26 mouse cellular contexts compared by ENCODE assay signal in genomic region chr1:51493592-51494307, GRCm38 (mm10). TPM values are rescaled to one million over a fixed set of nuclear protein-coding genes. Genes with fewer than 3 reads are reported as not detected.
A peak's percentile ranks its signal among the peaks of the same experiment; 100 is the strongest.
DNase-seq lines count a peak whose midpoint lies in the region; ATAC-seq and TF ChIP-seq lines count a peak whose summit lies in the region.
"Had no signal": no experiment of that assay in that cellular context is flagged by ENCODE, and none has a peak within 500 bp of the region (broad histone marks: within the 10 kb centered on the region; RNA-seq: fewer than 3 reads in every experiment).

No protein-coding gene starts in this region.

- H3K4me3 ChIP-seq in CH12.LX (replicated peaks in 1 of 3; ENCODE audit: low read depth in 2 of 3, low read length in 2 of 3, poor library complexity in 1 of 3) (no peak overlapping the region), myocyte (no peak overlapping the region)
- no peak overlapping the region for H3K4me3 ChIP-seq in forebrain, embryonic 14.5 days (ENCODE audit: low read depth, low read length)
- no peak overlapping the region for H3K4me3 ChIP-seq in forebrain, embryonic 16.5 days (replicated peaks; ENCODE audit: low read length)
- H3K4me3 ChIP-seq: embryonic facial prominence, embryonic 10.5 days; layer of hippocampus, adult 2 months; limb, embryonic 13.5 days; liver, embryonic 13.5 days; midbrain, embryonic 10.5 days; neural tube, embryonic 13.5 days had no signal

- in situ Hi-C loops in CH12.LX (cut with MboI; ENCODE audit: low pct_ligation_motif_present, low pct_unique_long_range_greater_than_20kb, low sequenced_read_pairs), result no loop called here

- no peak for TF ChIP-seq RAD21 in CH12.LX (IDR thresholded peaks at IDR 0.05; ENCODE audit: low read depth, low read length)

- peak overlapping the region; percentile 3; the same call in 1 of the 2 replicates for H3K9ac ChIP-seq in CH12.LX (ENCODE audit: insufficient read depth, low read depth)
- no peak overlapping the region for H3K9ac ChIP-seq in forebrain, embryonic 14.5 days (ENCODE audit: low read length)
- H3K9ac ChIP-seq in forebrain, embryonic 16.5 days (replicated peaks; ENCODE audit: low read depth, low read length), result no peak overlapping the region
- H3K9ac ChIP-seq: limb, embryonic 13.5 days; liver, embryonic 13.5 days; lung, embryonic 14.5 days; neural tube, embryonic 13.5 days had no signal

- peak; percentile 17 to 58; a peak in 2 of 4 replicates for ATAC-seq in hematopoietic stem cell, adult 5-6 weeks (replicated peaks in 1 of 2; ENCODE audit: insufficient read depth in 1 of 2, low FRiP score in 2 of 2, low TSS enrichment in 1 of 2, low read depth in 1 of 2, poor library complexity in 2 of 2, severe bottlenecking in 2 of 2)
- ATAC-seq in forebrain, embryonic 14.5 days, result no peak
- ATAC-seq in forebrain, embryonic 16.5 days, result no peak
- ATAC-seq: hindbrain, embryonic 16.5 days; intestine, embryonic 16.5 days had no signal

- peak; percentile 71 for TF ChIP-seq EP300 in CH12.LX (IDR thresholded peaks at IDR 0.05; ENCODE audit: low read length)

- TF ChIP-seq POLR2A in CH12.LX (IDR thresholded peaks at IDR 0.05; ENCODE audit: low read depth, low read length) (no peak), myocyte (IDR thresholded peaks at IDR 0.05; ENCODE audit: insufficient read length, low read depth) (no peak)

- H3ac ChIP-seq in myocyte (ENCODE audit: control insufficient read depth, insufficient read length), result no peak overlapping the region

- H3K4me2 ChIP-seq in CH12.LX (ENCODE audit: insufficient read depth, low read depth, poor library complexity, severe bottlenecking) (peak overlapping the region; percentile 78), myocyte (ENCODE audit: low read depth) (peak overlapping the region; percentile 37)
- no peak overlapping the region for H3K4me2 ChIP-seq in forebrain, embryonic 14.5 days (ENCODE audit: low read length)
- H3K4me2 ChIP-seq in forebrain, embryonic 16.5 days (ENCODE audit: low read length), result no peak overlapping the region
- H3K4me2 ChIP-seq: limb, embryonic 13.5 days; liver, embryonic 13.5 days; lung, embryonic 14.5 days; neural tube, embryonic 13.5 days had no signal

- H3K9me3 ChIP-seq in CH12.LX (replicated peaks; ENCODE audit: low read length), result no peaks in the 10 kb centered on the region
- no peaks in the 10 kb centered on the region for H3K9me3 ChIP-seq in forebrain, embryonic 14.5 days (replicated peaks; ENCODE audit: control insufficient read depth, low read length)
- H3K9me3 ChIP-seq in forebrain, embryonic 16.5 days (ENCODE audit: control insufficient read depth, low read length), result no peaks in the 10 kb centered on the region
- H3K9me3 ChIP-seq: embryonic facial prominence, embryonic 10.5 days; liver, embryonic 13.5 days; midbrain, embryonic 10.5 days had no signal

- WGBS in forebrain, embryonic 14.5 days, result 88% methylated on average over 7 of the region's 7 CpGs
- WGBS in forebrain, embryonic 16.5 days, result 91% methylated on average over 7 of the region's 7 CpGs

- peaks cover 5 to 15% of the 10 kb centered on the region in 2 experiments; a peak in 3 of 4 replicates for H3K4me1 ChIP-seq in CH12.LX (ENCODE audit: control insufficient read depth in 1 of 2, insufficient read depth in 2 of 2)
- no peaks in the 10 kb centered on the region for H3K4me1 ChIP-seq in forebrain, embryonic 14.5 days (ENCODE audit: control insufficient read depth, insufficient read depth, low read length)
- no peaks in the 10 kb centered on the region for H3K4me1 ChIP-seq in forebrain, embryonic 16.5 days (replicated peaks; ENCODE audit: control insufficient read depth, insufficient read depth, low read length)
- H3K4me1 ChIP-seq: limb, embryonic 13.5 days; liver, embryonic 13.5 days; midbrain, embryonic 10.5 days; neural tube, embryonic 13.5 days had no signal

- H3K27me3 ChIP-seq in CH12.LX (replicated peaks) (no peaks in the 10 kb centered on the region), myocyte (ENCODE audit: control insufficient read depth, insufficient read depth, insufficient read length) (no peaks in the 10 kb centered on the region)
- no peaks in the 10 kb centered on the region for H3K27me3 ChIP-seq in forebrain, embryonic 14.5 days (replicated peaks; ENCODE audit: control insufficient read depth, insufficient read depth, low read length)
- H3K27me3 ChIP-seq in forebrain, embryonic 16.5 days (replicated peaks; ENCODE audit: control insufficient read depth, insufficient read depth, low read length), result no peaks in the 10 kb centered on the region
- H3K27me3 ChIP-seq: limb, embryonic 13.5 days; liver, embryonic 13.5 days; neural tube, embryonic 13.5 days had no signal

- H3K27ac ChIP-seq in CH12.LX (ENCODE audit: insufficient read depth, low read depth), result no peak overlapping the region
- no peak overlapping the region for H3K27ac ChIP-seq in forebrain, embryonic 14.5 days (ENCODE audit: low read depth, low read length)
- H3K27ac ChIP-seq in forebrain, embryonic 16.5 days (ENCODE audit: low read length), result no peak overlapping the region
- H3K27ac ChIP-seq: embryonic facial prominence, embryonic 10.5 days; layer of hippocampus, adult 2 months; limb, embryonic 13.5 days; liver, embryonic 13.5 days; midbrain, embryonic 10.5 days; neural tube, embryonic 13.5 days had no signal

- dilution Hi-C loops in CH12.LX (cut with MboI; ENCODE audit: extremely low pct_ligation_motif_present, extremely low pct_unique_long_range_greater_than_20kb, low sequenced_read_pairs), result no loop called here

- no peak for TF ChIP-seq CTCF in CH12.LX (conservative IDR thresholded peaks at IDR 0.05 in 1 of 2, IDR thresholded peaks at IDR 0.05 in 1 of 2; ENCODE audit: low read depth in 2 of 2, low read length in 2 of 2)

- H3K36me3 ChIP-seq in CH12.LX (replicated peaks in 1 of 2; ENCODE audit: control insufficient read depth in 1 of 2, insufficient read depth in 1 of 2, low read length in 1 of 2) (no peaks in the 10 kb centered on the region), myocyte (ENCODE audit: control insufficient read depth, insufficient read depth) (no peaks in the 10 kb centered on the region)
- H3K36me3 ChIP-seq in forebrain, embryonic 14.5 days (ENCODE audit: control insufficient read depth, insufficient read depth, low read length), result no peaks in the 10 kb centered on the region
- no peaks in the 10 kb centered on the region for H3K36me3 ChIP-seq in forebrain, embryonic 16.5 days (ENCODE audit: control insufficient read depth, insufficient read depth)
- H3K36me3 ChIP-seq: embryonic facial prominence, embryonic 10.5 days; limb, embryonic 13.5 days; liver, embryonic 13.5 days; midbrain, embryonic 10.5 days; neural tube, embryonic 13.5 days had no signal

- DNase-seq in A20 (ENCODE audit: low read depth, low spot score) (peak; percentile 63), CH12.LX (ENCODE audit: extremely low read depth) (no peak)
- no peak for DNase-seq in right cerebral cortex, adult 18-20 months
- DNase-seq in forebrain, embryonic 14.5 days (ENCODE audit: low spot score), result no peak
- DNase-seq: adrenal gland, adult 8-10 months; cerebellum, adult 9-10 months; gastrocnemius, postnatal 25 days; heart, postnatal 4 days; kidney, adult 9 months; kidney, postnatal 25 days; layer of hippocampus, postnatal 36 days; liver, embryonic 13.5 days; lung, embryonic 14.5 days; lung, postnatal 36 days; thymus, adult 18-20 months; thymus, postnatal 4 days had no signal

- H3K79me2 ChIP-seq in CH12.LX (replicated peaks; ENCODE audit: control insufficient read depth, extremely low read depth, insufficient read depth, poor library complexity, severe bottlenecking) (no peaks in the 10 kb centered on the region), myocyte (ENCODE audit: control insufficient read depth, insufficient read depth) (no peaks in the 10 kb centered on the region)

TF ChIP-seq in CH12.LX, 34 proteins besides CTCF, POLR2A, EP300 and RAD21:
- 0 out of 2 replicates have a peak, but pooled peaks have one; percentile 18 for TF ChIP-seq RCOR1 (conservative IDR thresholded peaks at IDR 0.05; ENCODE audit: low read depth, low read length)
- no peak; the same call in 1 of the 2 replicates for TF ChIP-seq ETS1 (conservative IDR thresholded peaks at IDR 0.05; ENCODE audit: low read depth, low read length)
- TF ChIP-seq USF1 (IDR thresholded peaks at IDR 0.05; ENCODE audit: low read depth, low read length), result no peak
- TF ChIP-seq MAX (IDR thresholded peaks at IDR 0.05; ENCODE audit: low read length), result peak; percentile 54; the same call in 1 of the 2 replicates
- no peak for TF ChIP-seq KAT2A (IDR thresholded peaks at IDR 0.05; ENCODE audit: insufficient replicate concordance, low read length)
- TF ChIP-seq ELF1 (IDR thresholded peaks at IDR 0.05; ENCODE audit: low read depth, low read length), result 0 out of 2 replicates have a peak, but pooled peaks have one; percentile 39
- peak; percentile 73 for TF ChIP-seq IRF4 (IDR thresholded peaks at IDR 0.05; ENCODE audit: low read depth, low read length)

TF ChIP-seq in myocyte, 11 proteins besides CTCF, POLR2A, EP300 and RAD21:
- TF ChIP-seq CEBPB (IDR thresholded peaks at IDR 0.05; ENCODE audit: insufficient read depth, poor library complexity, severe bottlenecking), result no peak
- no peak for TF ChIP-seq USF1 (IDR thresholded peaks at IDR 0.05; ENCODE audit: low read depth)
- no peak for TF ChIP-seq MYOD1 (IDR thresholded peaks at IDR 0.05; ENCODE audit: control insufficient read depth in 1 of 3, insufficient read length in 2 of 3, low read depth in 2 of 3)
- TF ChIP-seq TCF3 (IDR thresholded peaks at IDR 0.05; ENCODE audit: insufficient read length, low read depth), result no peak
- no peak for TF ChIP-seq REST (IDR thresholded peaks at IDR 0.05; ENCODE audit: insufficient read depth, insufficient read length)
- TF ChIP-seq MYOG (IDR thresholded peaks at IDR 0.05; ENCODE audit: control insufficient read depth in 1 of 3, insufficient read depth in 1 of 3, insufficient read length in 2 of 3, low read depth in 2 of 3), result no peak

RNA-seq across cellular contexts. Expression of gene Nabp1, which starts 15.5 kb away (rescaled TPM):
- 32.7 and 37.8 TPM in 2 replicates for total RNA-seq in CH12.LX (2012; rRNA removed)
- 51.0 and 52.0 TPM in 2 replicates for total RNA-seq in CH12.LX (2014; rRNA removed)
- 33.7 and 48.7 TPM in 2 replicates for polyA plus RNA-seq in CH12.LX (2012; ENCODE audit: insufficient read length, low read depth)
- 108 and 169 TPM in 2 replicates for total RNA-seq in hematopoietic stem cell, adult 5-6 weeks (2017)
- 21.2 TPM for polyA plus RNA-seq in myocyte (2012; fragmentation: generic; extraction: Trizol)
- 7.9 and 8.7 TPM in 2 replicates for polyA plus RNA-seq in forebrain, embryonic 14.5 days (2014; fragmentation: Nextera tagmentation; extraction: Ambion mirVana)
- 10.2 and 10.5 TPM in 2 replicates for polyA plus RNA-seq in forebrain, embryonic 16.5 days (2015; fragmentation: Nextera tagmentation; extraction: Ambion mirVana)

Comparison
In these comparisons a context has a peak if more than half of its experiments do, and no peak if none do; other contexts are left out.
1. H3K4me2 ChIP-seq: peak in CH12.LX (single experiment) and myocyte (single experiment); none in forebrain, embryonic 14.5 days (single experiment) and forebrain, embryonic 16.5 days (single experiment).
2. ATAC-seq: peak in hematopoietic stem cell, adult 5-6 weeks (2 of 2); none in forebrain, embryonic 14.5 days (single experiment) and forebrain, embryonic 16.5 days (single experiment).